Mouse (Mus musculus) limb, embryonic 14.5 days (tissue): ENCODE measurements around the gene Cep164. TPM values are rescaled to one million over a fixed set of nuclear protein-coding genes. Genes with fewer than 3 reads are reported as not detected.
A peak's percentile ranks its signal among the peaks of the same experiment; 100 is the strongest.
"Not testable (repeated sequence)": the region's sequence is repeated elsewhere in the genome, so short reads cannot be mapped to it uniquely, and the experiment has no call there.

Experiments used
- ATAC-seq: fragments of 200-750 bp; cut with Nextera tagmentation; 2 replicates; pipeline ENCODE4 v1.8.0; 2017; ENCODE audit warnings: low read depth, moderate number of reproducible peaks, moderate TSS enrichment; ENCODE audit not compliant: low FRiP score
- DNase-seq: peaks from one replicate; pipeline ENCODE4 v3.0.0-alpha.2; 2015; ENCODE audit warnings: low spot score
- H3K27ac ChIP-seq: fragments of 300-500 bp; sonication (generic); replicated peaks from 2 replicates; pipeline ENCODE4 v1.5.1; 2014; ENCODE audit warnings: low read depth, mild to moderate bottlenecking, low read length, moderate library complexity, mixed read lengths
- H3K27me3 ChIP-seq: fragments of 300-500 bp; sonication (generic); 2 replicates; pipeline ENCODE4 v1.6.1; 2014; ENCODE audit warnings: low read length, mixed read lengths; ENCODE audit not compliant: control insufficient read depth, insufficient read depth
- H3K36me3 ChIP-seq: fragments of 300-500 bp; sonication (generic); 2 replicates; pipeline ENCODE4 v1.6.1; 2014; ENCODE audit warnings: mild to moderate bottlenecking, low read length, moderate library complexity, mixed read lengths; ENCODE audit not compliant: control insufficient read depth, insufficient read depth
- H3K4me1 ChIP-seq: fragments of 300-500 bp; sonication (generic); 2 replicates; pipeline ENCODE4 v1.6.1; 2014; ENCODE audit warnings: antibody characterized with exemption, low read length, mixed read lengths; ENCODE audit not compliant: control insufficient read depth, insufficient read depth
- H3K4me2 ChIP-seq: fragments of 300-500 bp; sonication (generic); replicated peaks from 2 replicates; pipeline ENCODE4 v1.6.1; 2014; ENCODE audit warnings: low read depth, mild to moderate bottlenecking, low read length, moderate library complexity; ENCODE audit not compliant: severe bottlenecking
- H3K4me3 ChIP-seq: fragments of 300-500 bp; sonication (generic); replicated peaks from 2 replicates; pipeline ENCODE4 v1.5.1; 2014; ENCODE audit warnings: low read length
- H3K9ac ChIP-seq: fragments of 300-500 bp; sonication (generic); 2 replicates; pipeline ENCODE4 v1.6.1; 2014; ENCODE audit warnings: mild to moderate bottlenecking, low read depth, low read length, moderate library complexity; ENCODE audit not compliant: severe bottlenecking
- H3K9me3 ChIP-seq: fragments of 300-500 bp; sonication (generic); 2 replicates; pipeline ENCODE4 v1.6.1; 2016; ENCODE audit warnings: low read length; ENCODE audit not compliant: control insufficient read depth
- POLR2A ChIP-seq: fragments of 200-500 bp; IDR thresholded peaks from 2 replicates; pipeline ENCODE4 v1.8.0; 2012; ENCODE audit warnings: inconsistent platforms, mild to moderate bottlenecking, moderate library complexity, borderline replicate concordance; ENCODE audit not compliant: insufficient read depth, insufficient read length; ENCODE audit errors: extremely low read depth
- WGBS: fragments of 180-500 bp; shearing (Covaris S2); extraction: QIAGEN DNeasy Blood & Tissue Kit; methylation state at CpG from one replicate; pipeline ENCODE4 v1.1.7; 2014; 5-methylcytosine and 5-hydroxymethylcytosine counted together
- polyA plus RNA-seq, 2 experiments: library from polyadenylated mRNA; depleted of rRNA in 1 of 2; stranded (reverse) in 1 of 2; unstranded in 1 of 2; fragments of >200 nt; fragmentation: Nextera tagmentation in 1 of 2; extraction: Ambion mirVana in 1 of 2; gene quantifications; 2 replicates each; pipeline versions ENCODE4 v1.2.1 to v1.2.3; 2012 to 2014

Gene Cep164
- polyA plus RNA-seq, 2 experiments: 26.2 to 33.3 TPM

DNA sequence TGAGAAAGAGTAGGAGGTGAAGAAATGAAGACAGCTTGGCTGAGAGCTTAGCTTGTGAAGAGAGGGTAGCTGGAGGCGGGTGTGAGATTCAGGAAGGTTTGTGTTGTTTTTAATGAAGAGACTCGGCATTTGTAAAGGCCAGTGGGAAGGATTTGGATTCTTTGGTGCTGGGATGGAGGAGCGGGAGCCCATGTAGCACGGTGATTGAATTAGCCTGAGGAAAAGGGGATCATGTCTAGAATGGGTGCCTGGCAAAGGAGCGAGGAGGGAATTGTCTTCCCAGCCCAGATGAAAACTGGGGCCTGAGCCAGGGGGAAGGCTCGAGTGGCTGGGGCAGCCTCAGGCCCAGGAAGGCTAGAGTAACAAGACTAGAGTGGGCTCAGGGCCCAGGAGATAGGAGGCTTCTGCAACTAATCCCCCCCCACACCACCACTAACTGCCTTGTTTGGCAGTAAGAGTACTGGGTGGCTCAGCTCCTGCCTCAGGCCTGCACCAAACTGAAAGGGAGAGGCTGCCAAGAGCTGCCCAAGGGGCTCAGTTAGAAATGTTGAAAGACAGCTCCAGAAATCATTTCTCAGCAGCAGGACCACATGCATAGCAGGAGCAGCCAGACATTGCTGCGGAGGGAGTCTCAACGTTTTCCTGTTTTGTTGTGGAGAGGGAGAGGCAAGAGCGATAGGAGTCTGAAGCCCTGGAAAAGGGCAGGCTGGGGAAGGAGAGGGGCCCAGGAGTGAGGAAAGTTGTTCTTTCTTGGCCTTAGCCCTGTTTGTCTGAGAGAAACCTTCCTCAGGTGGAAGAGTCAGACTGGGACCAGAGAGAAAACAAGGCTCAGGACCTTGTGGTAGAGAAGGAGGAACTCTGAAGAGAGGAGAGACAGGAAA lies 21.3 kb upstream of the Cep164 start:
- Histone ChIP-seq H3K4me2 (0 out of 2 replicates have a peak overlapping the region, but pooled peaks have one; percentile 10), H3K9ac (peak overlapping the region; percentile 21; the same call in 1 of the 2 replicates), H3K27me3 (no peaks in the 10 kb centered on the region), H3K4me3 (no peak overlapping the region), H3K27ac (peak overlapping the region; percentile 85), H3K4me1 (peaks cover 19% of the 10 kb centered on the region), H3K9me3 (no peaks in the 10 kb centered on the region), H3K36me3 (peaks cover 5% of the 10 kb centered on the region)
- TF ChIP-seq POLR2A: no peak
- DNase-seq (peak; percentile 69), ATAC-seq (peak; percentile 76)
- 55% methylated on average over 9 of the region's 9 CpGs for WGBS

DNA sequence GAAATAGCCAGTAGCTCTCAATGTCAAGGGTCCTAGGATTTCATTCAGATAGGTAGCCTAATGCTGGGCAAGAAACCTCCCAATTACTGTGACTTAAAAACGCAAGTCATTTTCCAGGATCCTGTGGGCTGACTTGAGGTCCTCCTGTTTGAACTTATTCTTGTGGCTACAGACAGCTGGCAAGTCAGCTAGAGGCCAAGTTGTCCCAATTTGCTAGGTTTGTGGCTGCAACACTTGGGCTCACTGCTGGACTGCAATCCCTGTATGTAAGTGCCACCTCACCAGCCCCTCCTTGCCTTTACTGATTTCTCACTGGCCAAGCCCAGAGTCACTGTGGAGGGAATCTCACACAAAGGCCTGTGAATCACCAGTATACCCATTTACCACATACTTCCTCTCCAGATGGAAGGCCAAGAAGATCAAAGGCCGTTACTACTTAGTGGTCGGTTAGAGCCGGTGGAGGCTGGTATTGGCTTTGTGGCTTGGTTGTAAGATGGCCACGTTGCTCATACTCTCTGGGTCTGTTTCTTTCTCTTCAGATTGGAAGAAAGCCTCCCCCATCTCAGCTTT lies 18.5 kb upstream of the Cep164 start:
- Histone ChIP-seq H3K9me3 (no peaks in the 10 kb centered on the region), H3K36me3 (no peaks in the 10 kb centered on the region; the same call in 1 of the 2 replicates), H3K4me1 (peaks cover 19% of the 10 kb centered on the region), H3K4me3 (no peak overlapping the region), H3K9ac (no peak overlapping the region), H3K27ac (no peak overlapping the region), H3K27me3 (no peaks in the 10 kb centered on the region), H3K4me2 (no peak overlapping the region)
- DNase-seq (no peak), ATAC-seq (no peak)
- TF ChIP-seq POLR2A: no peak
- 74% methylated on average over 5 of the region's 5 CpGs for WGBS

DNA sequence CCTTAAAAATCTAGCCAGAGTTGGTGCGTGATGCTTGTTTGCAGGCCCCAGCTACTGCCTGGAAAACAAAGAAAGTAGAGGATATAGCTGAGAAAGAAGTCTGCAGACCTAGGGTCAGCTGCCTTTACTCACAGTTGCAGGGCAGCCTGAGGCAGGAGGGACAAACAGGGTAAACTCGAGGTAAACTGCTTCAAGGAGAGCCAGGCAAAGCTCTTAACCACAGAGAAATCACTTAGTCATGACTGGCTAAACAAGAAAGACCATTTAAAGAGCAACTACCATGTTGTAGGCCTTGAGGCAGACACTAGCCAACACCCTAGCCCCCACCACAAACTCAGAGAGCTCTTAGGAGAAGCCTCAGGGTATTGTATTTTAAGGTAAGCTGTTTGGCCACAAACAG lies 17.7 kb upstream of the Cep164 start:
- H3K4me3 ChIP-seq, H3K27me3 ChIP-seq, DNase-seq, H3K36me3 ChIP-seq, H3K9ac ChIP-seq, H3K4me2 ChIP-seq, H3K9me3 ChIP-seq, H3K27ac ChIP-seq, ATAC-seq: not testable (repeated sequence)
- WGBS: 74% methylated on average over 2 of the region's 2 CpGs
- peaks cover 19% of the 10 kb centered on the region for H3K4me1 ChIP-seq

DNA sequence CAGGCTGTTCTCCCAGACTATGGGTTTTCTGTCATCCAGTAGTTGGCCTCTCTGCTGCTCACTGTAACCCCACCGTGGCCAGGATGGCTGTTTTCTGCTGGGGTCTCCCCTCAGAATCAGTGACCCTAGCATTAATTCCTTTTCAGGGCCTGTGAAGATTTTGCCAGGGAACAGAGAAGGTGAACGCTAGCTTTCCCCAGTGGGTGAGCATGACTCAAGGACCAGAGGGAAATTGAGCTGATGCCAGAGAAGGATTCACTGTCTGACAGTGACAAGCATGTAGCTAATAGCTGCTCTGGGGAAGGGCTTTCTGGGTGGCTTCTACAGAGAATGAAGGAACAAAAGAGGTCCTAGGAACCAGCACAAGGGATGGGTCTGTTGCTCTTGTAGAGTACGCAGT lies 17.1 kb upstream of the Cep164 start:
- H3K9ac ChIP-seq: no peak overlapping the region
- H3K27me3 ChIP-seq: no peaks in the 10 kb centered on the region
- peaks cover 23% of the 10 kb centered on the region for H3K4me1 ChIP-seq
- H3K4me3 ChIP-seq: no peak overlapping the region
- WGBS: 94% methylated on average over 3 of the region's 3 CpGs
- no peak for ATAC-seq
- no peak for DNase-seq
- no peaks in the 10 kb centered on the region for H3K9me3 ChIP-seq
- no peak overlapping the region for H3K4me2 ChIP-seq
- no peak for TF ChIP-seq POLR2A
- no peaks in the 10 kb centered on the region; the same call in none of the 2 replicates for H3K36me3 ChIP-seq
- no peak overlapping the region for H3K27ac ChIP-seq

DNA sequence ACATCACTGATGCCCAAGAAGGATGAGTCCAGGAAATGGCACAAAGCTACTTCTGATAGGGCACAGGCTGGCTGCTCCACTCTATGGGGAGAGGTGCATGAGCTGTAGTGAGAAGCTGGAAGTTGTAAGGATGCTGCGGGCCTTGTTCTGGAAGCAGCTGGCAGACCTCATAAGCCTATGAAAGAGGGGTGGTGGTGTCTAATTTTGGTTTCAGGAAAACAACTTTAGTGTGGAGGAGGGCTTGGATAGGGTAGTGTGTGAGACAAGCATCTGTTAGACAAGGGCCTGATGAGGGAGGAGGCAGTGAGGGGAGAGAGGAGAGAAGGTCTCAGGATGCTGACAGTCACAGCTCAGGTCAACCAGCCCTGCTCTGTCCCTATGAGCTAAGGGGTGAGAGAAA lies 15.3 kb upstream of the Cep164 start:
- TF ChIP-seq POLR2A: no peak
- WGBS: 88% methylated on average over 1 of the region's 1 CpGs
- Histone ChIP-seq H3K9me3 (no peaks in the 10 kb centered on the region), H3K4me2 (no peak overlapping the region), H3K27me3 (no peaks in the 10 kb centered on the region), H3K4me1 (peaks cover 22% of the 10 kb centered on the region), H3K36me3 (no peaks in the 10 kb centered on the region; the same call in none of the 2 replicates), H3K9ac (no peak overlapping the region), H3K27ac (no peak overlapping the region), H3K4me3 (no peak overlapping the region)
- ATAC-seq: no peak
- DNase-seq: no peak
